Mouse (Mus musculus) limb, embryonic 11.5 days (tissue): Measurements from ENCODE around the gene Riox1. TPM values are rescaled to one million over a fixed set of nuclear protein-coding genes. Genes with fewer than 3 reads are reported as not detected.

Source experiments
- ATAC-seq: fragments of 200-750 bp; cut with Nextera tagmentation; 2 replicates; pipeline ENCODE4 v1.8.0; 2017; ENCODE audit warnings: low read depth; ENCODE audit not compliant: insufficient number of reproducible peaks, low FRiP score, low TSS enrichment
- DNase-seq: peaks from one replicate; pipeline ENCODE4 v3.0.0-alpha.2; 2015; ENCODE audit warnings: low spot score
- H3K27ac ChIP-seq: fragments of 300-500 bp; sonication (generic); replicated peaks from 2 replicates; pipeline ENCODE4 v1.5.1; 2014; ENCODE audit warnings: low read depth, mild to moderate bottlenecking, low read length
- H3K27me3 ChIP-seq: fragments of 300-500 bp; sonication (generic); 2 replicates; pipeline ENCODE4 v1.6.1; 2014; ENCODE audit warnings: mild to moderate bottlenecking, low read length, mixed read lengths; ENCODE audit not compliant: control insufficient read depth, insufficient read depth
- H3K36me3 ChIP-seq: fragments of 300-500 bp; sonication (generic); 2 replicates; pipeline ENCODE4 v1.6.1; 2014; ENCODE audit warnings: mild to moderate bottlenecking, low read length, moderate library complexity, mixed read lengths; ENCODE audit not compliant: control insufficient read depth, insufficient read depth
- H3K4me1 ChIP-seq: fragments of 300-500 bp; sonication (generic); 2 replicates; pipeline ENCODE4 v1.6.1; 2014; ENCODE audit warnings: low read length, mixed read lengths; ENCODE audit not compliant: control insufficient read depth, insufficient read depth
- H3K4me2 ChIP-seq: fragments of 300-500 bp; sonication (generic); 2 replicates; pipeline ENCODE4 v1.6.1; 2014; ENCODE audit warnings: low read depth, mild to moderate bottlenecking, moderate library complexity; ENCODE audit not compliant: severe bottlenecking
- H3K4me3 ChIP-seq: fragments of 300-500 bp; sonication (generic); 2 replicates; pipeline ENCODE4 v1.5.1; 2014; ENCODE audit warnings: low read depth, low read length
- H3K9ac ChIP-seq: fragments of 300-500 bp; sonication (generic); 2 replicates; pipeline ENCODE4 v1.6.1; 2014; ENCODE audit warnings: mild to moderate bottlenecking, low read length
- H3K9me3 ChIP-seq: fragments of 300-500 bp; sonication (generic); 2 replicates; pipeline ENCODE4 v1.6.1; 2016; ENCODE audit warnings: low read length; ENCODE audit not compliant: control insufficient read depth
- WGBS: fragments of 180-500 bp; shearing (Covaris S2); extraction: QIAGEN DNeasy Blood & Tissue Kit; methylation state at CpG from one replicate; pipeline ENCODE4 v1.1.7; 2014; 5-methylcytosine and 5-hydroxymethylcytosine counted together
- polyA plus RNA-seq: library from polyadenylated mRNA; unstranded; fragments of >200 nt; fragmentation: Nextera tagmentation; extraction: Ambion mirVana; gene quantifications from 2 replicates; pipeline ENCODE4 v1.2.1, GENCODE M21; 2014

Riox1 gene
- 19.1 and 20.1 TPM in 2 replicates for polyA plus RNA-seq

DNA sequence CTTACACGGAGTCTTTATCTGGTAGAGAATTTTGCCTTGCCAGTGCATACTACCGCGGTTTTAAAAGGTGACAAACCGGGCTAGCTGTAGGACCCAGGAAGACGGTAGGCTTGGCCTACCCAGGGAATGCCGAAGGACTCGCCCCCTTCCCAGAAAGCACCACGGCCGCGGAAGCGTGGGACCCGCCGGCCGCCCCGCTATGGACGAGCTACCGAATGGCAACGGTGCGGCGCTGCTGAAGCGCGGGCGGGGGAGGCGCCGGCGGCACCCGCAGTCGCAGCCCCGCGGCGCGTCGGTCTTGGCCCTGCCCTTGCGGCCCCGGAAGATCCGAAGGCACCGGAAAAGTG is at the start of gene Riox1:
Gene Riox1 (plus strand): TSS at position 116 of the 347 bp plus-strand sequence.
- Histone ChIP-seq H3K4me2 (peak within 1 kb of the TSS; percentile 68), H3K9ac (peak within 1 kb of the TSS; percentile 86), H3K27me3 (no peaks in the 10 kb centered on the region), H3K4me1 (peaks cover 7% of the 10 kb centered on the region; the same call in 1 of the 2 replicates), H3K27ac (peak within 1 kb of the TSS; percentile 62), H3K4me3 (peak within 1 kb of the TSS; percentile 82), H3K36me3 (no peaks in the 10 kb centered on the region; the same call in 1 of the 2 replicates), H3K9me3 (no peaks in the 10 kb centered on the region)
- ATAC-seq = peak; percentile 86; the same call in 1 of the 2 replicates
- peak; percentile 88 for DNase-seq
- under 1% methylated on average over 37 of the region's 37 CpGs for WGBS

DNA sequence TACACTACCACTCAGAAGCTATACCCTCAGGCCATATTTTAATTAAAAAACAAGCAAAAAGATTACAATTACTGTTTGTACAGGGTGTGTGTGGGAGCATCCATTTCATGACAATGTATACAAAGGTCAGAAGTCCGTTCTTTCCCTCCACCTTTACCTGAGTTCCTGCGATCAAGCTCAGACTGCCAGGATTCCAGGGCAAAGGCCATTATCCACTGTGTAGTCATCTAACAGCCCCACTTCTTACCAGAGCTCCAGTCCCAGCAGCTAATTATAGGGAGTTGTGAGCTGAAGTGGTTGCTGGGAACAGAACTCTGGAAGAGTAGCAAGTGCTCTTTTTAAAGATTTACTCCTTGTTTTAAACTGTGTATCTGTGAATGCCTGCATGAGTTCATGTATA is 40.0 kb upstream of the Riox1 start:
- H3K9ac ChIP-seq = no peak overlapping the region
- H3K4me2 ChIP-seq = no peak overlapping the region
- no peaks in the 10 kb centered on the region for H3K36me3 ChIP-seq
- no peak overlapping the region for H3K4me3 ChIP-seq
- H3K27me3 ChIP-seq = no peaks in the 10 kb centered on the region
- WGBS = 83% methylated on average over 2 of the region's 2 CpGs
- H3K4me1 ChIP-seq = no peaks in the 10 kb centered on the region
- no peaks in the 10 kb centered on the region for H3K9me3 ChIP-seq
- DNase-seq (no peak), ATAC-seq (no peak)
- H3K27ac ChIP-seq = no peak overlapping the region

DNA sequence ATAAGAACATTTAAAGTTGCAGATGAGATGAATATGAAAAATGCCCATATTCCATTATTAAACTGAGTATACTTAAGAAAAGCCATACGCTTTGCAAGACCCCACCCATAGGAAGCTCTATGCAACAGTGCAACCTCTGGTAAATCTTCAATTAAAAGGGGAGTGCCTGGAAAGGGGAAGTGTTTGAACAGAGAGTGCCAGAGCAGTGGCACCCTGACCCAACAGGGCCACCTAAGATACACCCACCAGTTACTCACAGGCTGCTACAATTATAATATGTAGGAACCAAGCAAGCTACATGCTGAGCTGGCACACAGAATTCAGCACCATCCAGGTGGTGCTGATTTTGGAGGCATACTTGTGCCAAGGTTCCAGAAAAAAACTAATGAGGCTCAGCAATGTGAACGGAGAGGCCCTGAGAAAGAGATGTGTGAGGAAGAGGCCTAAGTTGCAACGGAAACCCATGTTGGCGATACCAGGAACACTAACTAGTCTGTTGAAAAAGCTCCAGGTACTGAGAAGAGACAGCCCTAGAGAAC is 36.1 kb upstream of the Riox1 start:
- Histone ChIP-seq H3K27me3 (no peaks in the 10 kb centered on the region), H3K9me3 (no peaks in the 10 kb centered on the region), H3K9ac (no peak overlapping the region), H3K4me2 (no peak overlapping the region), H3K36me3 (no peaks in the 10 kb centered on the region), H3K27ac (no peak overlapping the region), H3K4me1 (no peaks in the 10 kb centered on the region), H3K4me3 (no peak overlapping the region)
- 89% methylated on average over 4 of the region's 4 CpGs for WGBS
- no peak for ATAC-seq
- no peak for DNase-seq

DNA sequence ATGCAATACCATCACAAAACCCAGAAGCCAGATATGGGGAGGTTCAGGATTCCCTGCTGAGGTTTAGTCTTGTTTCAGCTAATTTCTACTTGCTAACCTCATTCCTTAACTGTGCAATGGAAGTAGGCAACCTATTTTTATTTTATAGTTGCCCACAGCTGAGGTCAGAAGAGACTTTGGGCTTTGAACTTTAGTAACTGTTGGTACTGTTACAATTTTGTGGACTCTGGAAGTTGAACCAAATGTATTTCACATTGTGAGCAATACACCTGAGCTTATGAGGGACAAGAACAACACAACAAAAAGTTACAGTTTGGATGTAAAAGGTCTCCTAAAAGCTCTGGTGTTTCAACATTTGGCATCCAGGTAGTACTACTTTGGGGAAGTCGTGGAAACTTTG is 35.6 kb upstream of the Riox1 start:
- no peak overlapping the region for H3K9ac ChIP-seq
- H3K4me1 ChIP-seq = no peaks in the 10 kb centered on the region
- H3K4me3 ChIP-seq = no peak overlapping the region
- no peaks in the 10 kb centered on the region for H3K36me3 ChIP-seq
- ATAC-seq (no peak), DNase-seq (no peak)
- WGBS = 74% methylated on average over 1 of the region's 1 CpGs
- no peak overlapping the region for H3K4me2 ChIP-seq
- H3K27me3 ChIP-seq = no peaks in the 10 kb centered on the region
- no peak overlapping the region for H3K27ac ChIP-seq
- H3K9me3 ChIP-seq = no peaks in the 10 kb centered on the region

DNA sequence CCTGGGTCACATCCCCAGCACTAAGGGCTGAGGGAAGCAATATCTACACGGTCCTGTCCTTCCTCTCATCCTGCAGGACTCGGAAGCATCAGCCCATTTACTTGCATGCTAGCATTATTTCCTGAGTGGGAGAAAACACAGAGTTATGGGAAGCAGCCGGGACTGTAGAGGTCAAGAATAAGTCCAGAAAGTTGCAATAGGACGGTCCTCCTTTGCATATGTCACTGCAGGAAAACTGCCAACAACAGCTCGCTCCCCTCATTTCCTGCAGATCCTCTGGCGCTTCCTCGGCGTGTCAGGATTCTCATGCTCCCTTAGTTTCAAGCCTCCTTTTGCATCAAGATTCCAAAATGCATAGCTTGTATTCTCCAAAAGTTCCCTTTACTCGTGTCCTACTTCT is 33.5 kb upstream of the Riox1 start:
- DNase-seq (no peak), ATAC-seq (no peak)
- H3K9ac ChIP-seq = no peak overlapping the region
- H3K4me1 ChIP-seq = no peaks in the 10 kb centered on the region
- H3K27me3 ChIP-seq = no peaks in the 10 kb centered on the region
- WGBS = 87% methylated on average over 9 of the region's 9 CpGs
- H3K36me3 ChIP-seq = no peaks in the 10 kb centered on the region
- H3K4me3 ChIP-seq = no peak overlapping the region
- no peak overlapping the region for H3K27ac ChIP-seq
- no peak overlapping the region for H3K4me2 ChIP-seq
- H3K9me3 ChIP-seq = no peaks in the 10 kb centered on the region

DNA sequence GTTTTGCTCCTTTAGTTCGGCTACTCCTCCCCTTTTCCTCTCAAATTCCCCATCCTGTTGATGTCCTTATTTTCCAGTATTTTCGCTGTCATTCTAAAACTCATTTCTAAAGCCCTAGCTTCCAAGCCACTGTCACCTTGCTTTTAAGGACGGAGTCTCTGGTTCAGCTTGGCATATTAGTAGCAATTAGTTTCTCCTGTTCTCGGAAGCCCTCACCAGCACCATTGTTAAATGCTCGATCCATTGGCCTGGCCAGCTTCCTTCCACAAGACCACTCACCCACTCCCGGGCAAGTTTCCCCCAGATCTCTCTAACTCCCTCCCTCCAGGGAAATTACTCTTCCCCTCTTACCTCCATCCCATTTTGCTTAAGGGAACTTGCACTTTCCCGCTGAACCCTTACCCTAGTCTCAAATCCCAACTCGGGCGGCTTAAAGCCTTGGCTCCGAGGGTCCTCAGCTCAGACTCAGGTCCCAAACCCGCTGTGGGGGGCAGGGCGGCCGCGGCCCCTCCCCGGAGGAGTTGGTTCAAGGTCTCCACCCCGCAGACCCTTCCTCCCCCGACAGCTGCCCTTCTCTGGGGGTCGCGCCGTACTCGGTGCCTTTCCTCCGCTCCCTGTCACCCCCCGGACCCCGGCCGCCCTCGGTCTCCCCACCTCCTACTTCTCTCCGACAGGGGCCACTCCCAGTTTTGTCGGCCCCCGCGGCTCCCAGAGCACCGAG is 29.5 kb upstream of the Riox1 start:
- no peaks in the 10 kb centered on the region for H3K4me1 ChIP-seq
- peak overlapping the region; percentile 76 for H3K9ac ChIP-seq
- peak overlapping the region; percentile 71 for H3K27ac ChIP-seq
- DNase-seq = peak; percentile 61
- H3K9me3 ChIP-seq = no peaks in the 10 kb centered on the region
- H3K4me3 ChIP-seq = peak overlapping the region; percentile 90
- WGBS = 2% methylated on average over 31 of the region's 31 CpGs
- H3K36me3 ChIP-seq = no peaks in the 10 kb centered on the region
- H3K4me2 ChIP-seq = peak overlapping the region; percentile 71
- no peak for ATAC-seq
- H3K27me3 ChIP-seq = no peaks in the 10 kb centered on the region

- Histone ChIP-seq H3K9ac (peak within 1 kb of the TSS; percentile 76), H3K4me1 (no peaks in the 10 kb centered on the region), H3K9me3 (no peaks in the 10 kb centered on the region), H3K27ac (peak within 1 kb of the TSS; percentile 71), H3K36me3 (no peaks in the 10 kb centered on the region), H3K4me3 (peak within 1 kb of the TSS; percentile 90), H3K4me2 (peak within 1 kb of the TSS; percentile 71), H3K27me3 (no peaks in the 10 kb centered on the region)
- DNase-seq (peak; percentile 99), ATAC-seq (peak; percentile 100)
- WGBS = under 1% methylated on average over 50 of the region's 63 CpGs
Measured at GRCm38 (mm10) chr12:83921535-83922381, 28.6 kb upstream of the Riox1 start, which contains the start of gene Numb. Gene Numb, minus strand, starts transcription at chr12:83921934.

DNA sequence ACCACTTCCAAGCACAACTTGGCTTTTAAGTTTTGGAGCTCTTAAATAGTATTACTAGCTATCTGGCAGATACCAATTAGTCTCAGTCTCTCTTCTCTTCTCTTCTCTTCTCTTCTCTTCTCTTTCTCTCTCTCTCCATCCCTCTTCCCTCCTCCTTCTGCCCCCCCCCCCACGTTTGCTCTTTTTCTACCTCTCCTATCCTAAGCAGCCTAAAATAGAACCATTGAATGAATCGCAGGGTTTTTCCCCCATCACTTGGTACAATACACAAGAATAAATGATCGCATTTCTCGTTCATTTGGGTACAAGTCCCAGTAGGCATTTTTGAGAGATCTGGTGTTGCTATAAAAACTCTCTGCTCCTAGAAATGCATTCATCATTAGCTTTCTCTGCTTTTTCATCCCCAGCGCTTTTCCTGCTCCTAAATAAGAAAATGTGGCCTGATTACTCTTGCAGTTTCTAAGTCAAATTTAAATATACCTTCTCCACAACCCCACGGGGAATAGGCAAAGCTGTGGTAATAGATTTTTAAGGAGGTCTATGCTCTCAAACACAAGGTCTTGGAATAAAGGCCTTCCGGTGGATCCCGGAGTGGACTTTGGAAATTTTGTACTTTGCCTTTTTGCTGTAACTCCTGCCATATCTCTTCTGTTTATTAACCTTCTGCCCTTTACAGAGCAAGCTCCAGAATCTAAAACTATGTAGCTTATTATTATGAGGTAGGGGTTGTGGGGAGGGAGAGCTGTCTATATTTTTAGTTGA is 27.5 kb upstream of the Riox1 start:
- H3K4me3 ChIP-seq = peak overlapping the region; percentile 46
- no peaks in the 10 kb centered on the region for H3K36me3 ChIP-seq
- 48% methylated on average over 8 of the region's 8 CpGs for WGBS
- DNase-seq (no peak), ATAC-seq (no peak)
- peak overlapping the region; percentile 66 for H3K9ac ChIP-seq
- H3K9me3 ChIP-seq = no peaks in the 10 kb centered on the region
- no peaks in the 10 kb centered on the region for H3K4me1 ChIP-seq
- H3K4me2 ChIP-seq = peak overlapping the region; percentile 52
- H3K27me3 ChIP-seq = no peaks in the 10 kb centered on the region
- no peak overlapping the region for H3K27ac ChIP-seq
